Mouse (Mus musculus) heart, embryonic 14.5 days (tissue): ENCODE data around the gene Mylk2. TPM values are rescaled to one million over a fixed set of nuclear protein-coding genes. Genes with fewer than 3 reads are reported as not detected.

ENCODE experiments used
- ATAC-seq: fragments of 200-750 bp; cut with Nextera tagmentation; 2 replicates; pipeline ENCODE4 v1.8.0; 2017; ENCODE audit warnings: low read depth, moderate TSS enrichment; ENCODE audit not compliant: insufficient number of reproducible peaks, insufficient read depth, low FRiP score
- H3K27ac ChIP-seq, 2 experiments: fragments of 200-500 bp in 1 of 2; fragments of 300-500 bp in 1 of 2; sonication (generic) in 1 of 2; replicated peaks in 1 of 2; 2 replicates each; pipeline ENCODE4 v1.5.1; 2012 to 2014; ENCODE audit warnings: low read depth in 2 of 2, low read length in 2 of 2, control low read depth in 1 of 2, mild to moderate bottlenecking in 1 of 2, mixed read lengths in 1 of 2; ENCODE audit not compliant: control insufficient read depth in 1 of 2, insufficient read depth in 1 of 2
- H3K27me3 ChIP-seq: fragments of 300-500 bp; sonication (generic); 2 replicates; pipeline ENCODE4 v1.6.1; 2014; ENCODE audit warnings: mild to moderate bottlenecking, low read length, control low read depth; ENCODE audit not compliant: control insufficient read depth, insufficient read depth
- H3K36me3 ChIP-seq: fragments of 300-500 bp; sonication (generic); 2 replicates; pipeline ENCODE4 v1.6.1; 2014; ENCODE audit warnings: mild to moderate bottlenecking, control low read depth, low read length, mixed read lengths; ENCODE audit not compliant: control insufficient read depth, insufficient read depth
- H3K4me1 ChIP-seq, 2 experiments: fragments of 200-500 bp in 1 of 2; fragments of 300-500 bp in 1 of 2; sonication (generic) in 1 of 2; 2 replicates each; pipeline ENCODE4 v1.6.1; 2012 to 2014; ENCODE audit warnings: low read length in 2 of 2, control low read depth in 1 of 2, mixed read lengths in 1 of 2; ENCODE audit not compliant: control insufficient read depth in 2 of 2, insufficient read depth in 2 of 2
- H3K4me2 ChIP-seq: fragments of 300-500 bp; sonication (generic); 2 replicates; pipeline ENCODE4 v1.6.1; 2014; ENCODE audit warnings: mild to moderate bottlenecking, low read length
- H3K4me3 ChIP-seq, 2 experiments: fragments of 200-500 bp in 1 of 2; fragments of 300-500 bp in 1 of 2; sonication (generic) in 1 of 2; 2 replicates each; pipeline ENCODE4 v1.5.1; 2012 to 2014; ENCODE audit warnings: low read length in 2 of 2, mild to moderate bottlenecking in 2 of 2, control low read depth in 1 of 2, low read depth in 1 of 2, moderate library complexity in 1 of 2; ENCODE audit not compliant: control insufficient read depth in 1 of 2, insufficient read depth in 1 of 2
- H3K9ac ChIP-seq: fragments of 300-500 bp; sonication (generic); 2 replicates; pipeline ENCODE4 v1.6.1; 2014; ENCODE audit warnings: mild to moderate bottlenecking, low read length
- H3K9me3 ChIP-seq: fragments of 300-500 bp; sonication (generic); 2 replicates; pipeline ENCODE4 v1.6.1; 2016; ENCODE audit warnings: low read length, control low read depth; ENCODE audit not compliant: control insufficient read depth
- WGBS: fragments of 180-500 bp; shearing (Covaris S2); extraction: QIAGEN DNeasy Blood & Tissue Kit; methylation state at CpG from one replicate; pipeline ENCODE4 v1.1.7; 2014; 5-methylcytosine and 5-hydroxymethylcytosine counted together
- microRNA-seq: library from miRNA; unstranded; fragments of <30 nt; microRNA quantifications from one replicate; pipeline ENCODE4, GENCODE M21; 2016
- polyA plus RNA-seq: library from polyadenylated mRNA; unstranded; fragments of >200 nt; fragmentation: Nextera tagmentation; extraction: Ambion mirVana; gene quantifications from 2 replicates; pipeline ENCODE4 v1.2.1, GENCODE M21; 2014

The Mylk2 gene
- polyA plus RNA-seq, 1 experiment from 2014 or later = not detected

GRCm38 (mm10) chr2:152951850-152952720, 40.9 kb downstream of the Mylk2 start:
- ATAC-seq = no peak
- H3K36me3 ChIP-seq = no peaks in the 10 kb centered on the region
- peak overlapping the region; percentile 54 to 62 for H3K4me3 ChIP-seq
- no peak overlapping the region for H3K27ac ChIP-seq
- peaks cover 0 to 5% of the 10 kb centered on the region in 2 experiments; a peak in 1 of 4 replicates for H3K4me1 ChIP-seq
- WGBS = 25% methylated on average over 13 of the region's 13 CpGs
- peak overlapping the region; percentile 97 for H3K4me2 ChIP-seq
- no peaks in the 10 kb centered on the region for H3K9me3 ChIP-seq
- peaks cover 70% of the 10 kb centered on the region for H3K27me3 ChIP-seq
- H3K9ac ChIP-seq = peak overlapping the region; percentile 66

- no peak for ATAC-seq
- H3K4me3 ChIP-seq = no peak overlapping the region
- H3K4me2 ChIP-seq = no peak overlapping the region
- H3K36me3 ChIP-seq = no peaks in the 10 kb centered on the region
- WGBS = 59% methylated on average over 3 of the region's 3 CpGs
- H3K27ac ChIP-seq = no peak overlapping the region
- H3K9me3 ChIP-seq = no peaks in the 10 kb centered on the region
- H3K4me1 ChIP-seq = no peaks in the 10 kb centered on the region
- H3K9ac ChIP-seq = no peak overlapping the region
- peaks cover 31% of the 10 kb centered on the region for H3K27me3 ChIP-seq
Measured at GRCm38 (mm10) chr2:152958116-152958515, 47.0 kb downstream of the Mylk2 start.

GRCm38 (mm10) chr2:152962091-152962793, 51.1 kb downstream of the Mylk2 start, which contains the start of gene Ttll9:
TSS of gene Ttll9 (plus strand) at chr2:152962485.
- Histone ChIP-seq H3K9me3 (no peaks in the 10 kb centered on the region), H3K9ac (peak within 1 kb of the TSS; percentile 59), H3K4me1 (no peaks in the 10 kb centered on the region), H3K4me2 (peak within 1 kb of the TSS; percentile 87), H3K4me3 (peak within 1 kb of the TSS; percentile 50 to 55), H3K36me3 (no peaks in the 10 kb centered on the region), H3K27ac (no peak within 1 kb of the TSS), H3K27me3 (peaks cover 16% of the 10 kb centered on the region)
- ATAC-seq = peak; percentile 43; the same call in 1 of the 2 replicates
- WGBS = 3% methylated on average over 34 of the region's 34 CpGs

- no peaks in the 10 kb centered on the region for H3K9me3 ChIP-seq
- no peaks in the 10 kb centered on the region; the same call in 1 of the 2 replicates for H3K27me3 ChIP-seq
- H3K27ac ChIP-seq = no peak overlapping the region
- H3K4me3 ChIP-seq = no peak overlapping the region
- no peaks in the 10 kb centered on the region for H3K4me1 ChIP-seq
- no peak overlapping the region for H3K9ac ChIP-seq
- ATAC-seq = no peak
- no peaks in the 10 kb centered on the region for H3K36me3 ChIP-seq
- WGBS = 67% methylated on average over 4 of the region's 4 CpGs
- no peak overlapping the region for H3K4me2 ChIP-seq
Measured at GRCm38 (mm10) chr2:152965555-152965954, 54.4 kb downstream of the Mylk2 start.

Small RNAs within 50 kb of the gene (microRNA-seq; reads per million reads assigned to microRNA genes)
- 0.84 reads per million for gene Mir5622

Other genes with a start within 250 kb of the Mylk2 start
- gene H13, start 241.9 kb upstream of the Mylk2 start, polyA plus RNA-seq = 70.6 and 74.6 TPM in 2 replicates
- gene Mcts2, start 224.3 kb upstream of the Mylk2 start, polyA plus RNA-seq = 20.8 and 25.6 TPM in 2 replicates
- gene Id1, start 175.1 kb upstream of the Mylk2 start, polyA plus RNA-seq = 56.8 and 61.1 TPM in 2 replicates
- gene Cox4i2, start 157.2 kb upstream of the Mylk2 start, polyA plus RNA-seq = 18.5 and 18.6 TPM in 2 replicates
- 59.0 and 68.1 TPM in 2 replicates for gene Bcl2l1, start 79.6 kb upstream of the Mylk2 start, polyA plus RNA-seq
- 56.2 and 60.8 TPM in 2 replicates for gene Tpx2, start 63.4 kb upstream of the Mylk2 start, polyA plus RNA-seq
- 5.3 and 5.6 TPM in 2 replicates for gene Foxs1, start 21.9 kb downstream of the Mylk2 start, polyA plus RNA-seq
- gene Dusp15, start 40.3 kb downstream of the Mylk2 start, polyA plus RNA-seq = not detected in 2 replicates
- 0.30 TPM in 1 of 2 replicates, not detected in the other for gene Ttll9, start 51.1 kb downstream of the Mylk2 start, polyA plus RNA-seq
- 78.2 and 85.4 TPM in 2 replicates for gene Pdrg1, start 104.1 kb downstream of the Mylk2 start, polyA plus RNA-seq
- not detected in 2 replicates for gene Xkr7, start 120.5 kb downstream of the Mylk2 start, polyA plus RNA-seq
- 6.5 and 7.9 TPM in 2 replicates for gene Ccm2l, start 154.6 kb downstream of the Mylk2 start, polyA plus RNA-seq
- gene Hck, start 197.1 kb downstream of the Mylk2 start, polyA plus RNA-seq = 1.9 and 2.5 TPM in 2 replicates
- gene Tm9sf4, start 250.0 kb downstream of the Mylk2 start, polyA plus RNA-seq = 59.6 and 67.9 TPM in 2 replicates